Mouse (Mus musculus) hindbrain, embryonic 13.5 days (tissue): Measurements from ENCODE around the gene Tcirg1. TPM values are rescaled to one million over a fixed set of nuclear protein-coding genes. Genes with fewer than 3 reads are reported as not detected.

Experiments used
- ATAC-seq: fragments of 200-750 bp; cut with Nextera tagmentation; 2 replicates; pipeline ENCODE4 v1.8.0; 2017; ENCODE audit warnings: moderate TSS enrichment; ENCODE audit not compliant: low FRiP score
- H3K27ac ChIP-seq: fragments of 300-500 bp; sonication (generic); 2 replicates; pipeline ENCODE4 v1.5.1; 2015; ENCODE audit warnings: inconsistent platforms, mild to moderate bottlenecking, moderate library complexity
- H3K27me3 ChIP-seq: fragments of 300-500 bp; sonication (generic); 2 replicates; pipeline ENCODE4 v1.6.1; 2015; ENCODE audit warnings: mild to moderate bottlenecking, inconsistent platforms
- H3K36me3 ChIP-seq: fragments of 300-500 bp; sonication (generic); 2 replicates; pipeline ENCODE4 v1.6.1; 2015; ENCODE audit warnings: mild to moderate bottlenecking, inconsistent platforms
- H3K4me1 ChIP-seq: fragments of 300-500 bp; sonication (generic); replicated peaks from 2 replicates; pipeline ENCODE4 v1.6.1; 2015; ENCODE audit warnings: inconsistent platforms
- H3K4me2 ChIP-seq: fragments of 300-500 bp; sonication (generic); 2 replicates; pipeline ENCODE4 v1.6.1; 2015; ENCODE audit warnings: inconsistent platforms, mild to moderate bottlenecking, moderate library complexity
- H3K4me3 ChIP-seq: fragments of 300-500 bp; sonication (generic); 2 replicates; pipeline ENCODE4 v1.5.1; 2015; ENCODE audit warnings: mild to moderate bottlenecking, inconsistent platforms
- H3K9ac ChIP-seq: fragments of 300-500 bp; sonication (generic); 2 replicates; pipeline ENCODE4 v1.6.1; 2015; ENCODE audit warnings: mild to moderate bottlenecking, inconsistent platforms
- H3K9me3 ChIP-seq: fragments of 300-500 bp; sonication (generic); 2 replicates; pipeline ENCODE4 v1.6.1; 2016; ENCODE audit warnings: inconsistent platforms
- WGBS: fragments of 180-500 bp; shearing (Covaris S2); methylation state at CpG from one replicate; pipeline ENCODE4 v1.1.7; 2015; 5-methylcytosine and 5-hydroxymethylcytosine counted together
- polyA plus RNA-seq: library from polyadenylated mRNA; unstranded; fragments of >200 nt; fragmentation: Nextera tagmentation; extraction: Ambion mirVana; gene quantifications from 2 replicates; pipeline ENCODE4 v1.2.1, GENCODE M21; 2015

The Tcirg1 gene
- polyA plus RNA-seq: 15.0 and 15.8 TPM in 2 replicates

DNA sequence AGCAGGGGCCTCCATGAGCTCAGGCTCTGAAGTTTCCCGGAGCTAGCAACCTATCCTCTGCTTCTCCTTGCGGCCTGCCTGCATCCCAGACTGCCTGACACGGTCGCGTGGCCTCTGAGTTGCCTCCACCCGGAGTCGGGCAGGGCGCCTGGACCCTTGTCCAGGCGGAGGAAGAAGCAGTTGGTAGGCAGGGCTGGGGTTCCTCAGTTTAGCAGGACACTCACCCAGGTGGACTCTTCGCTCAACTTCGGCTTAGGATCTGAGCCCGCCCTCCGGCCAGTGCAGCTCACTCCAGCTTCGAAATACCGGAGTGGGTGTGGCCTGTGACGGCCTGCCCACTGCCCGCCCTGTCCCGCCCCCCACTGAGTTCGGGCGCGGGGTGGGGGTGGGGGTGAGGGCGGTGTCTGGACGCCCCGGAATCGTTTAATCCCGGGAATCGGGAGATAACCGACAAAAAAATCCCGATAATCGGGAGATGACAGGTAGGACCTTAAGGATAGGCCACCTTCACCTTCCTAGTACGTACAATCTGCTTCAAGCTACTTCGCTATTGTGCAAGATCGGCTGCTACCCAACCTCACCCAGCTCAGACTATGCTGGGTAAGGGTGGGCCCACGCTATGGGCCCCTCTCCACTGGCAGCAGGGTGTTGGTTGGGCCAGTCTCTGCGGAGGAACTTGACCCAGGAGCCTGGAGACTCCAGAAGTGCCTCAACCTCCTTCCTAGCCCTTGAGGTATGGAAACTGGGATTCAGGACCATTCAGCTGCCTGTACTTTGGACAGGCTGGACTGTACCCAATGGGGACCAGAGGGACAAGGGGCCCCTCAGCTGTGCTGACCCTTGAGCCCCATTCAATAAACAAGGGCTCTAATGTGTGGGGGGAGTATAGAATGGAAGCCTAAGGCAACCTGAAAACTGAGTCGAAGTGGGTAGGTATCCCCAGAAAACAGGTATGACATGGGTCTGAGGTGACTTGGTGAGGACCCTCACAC is at the start of gene Tcirg1:
TSS of gene Tcirg1 (minus strand) at position 339 of the 992 bp plus-strand sequence.
- Histone ChIP-seq H3K9ac (peak within 1 kb of the TSS; percentile 70), H3K4me2 (peak within 1 kb of the TSS; percentile 63), H3K36me3 (peaks cover 39% of the 10 kb centered on the region), H3K4me3 (peak within 1 kb of the TSS; percentile 42), H3K27me3 (peaks cover 21% of the 10 kb centered on the region; the same call in 1 of the 2 replicates), H3K4me1 (peaks cover 44% of the 10 kb centered on the region), H3K27ac (no peak within 1 kb of the TSS), H3K9me3 (no peaks in the 10 kb centered on the region)
- 8% methylated on average over 36 of the region's 36 CpGs for WGBS
- peak; percentile 50 for ATAC-seq

DNA sequence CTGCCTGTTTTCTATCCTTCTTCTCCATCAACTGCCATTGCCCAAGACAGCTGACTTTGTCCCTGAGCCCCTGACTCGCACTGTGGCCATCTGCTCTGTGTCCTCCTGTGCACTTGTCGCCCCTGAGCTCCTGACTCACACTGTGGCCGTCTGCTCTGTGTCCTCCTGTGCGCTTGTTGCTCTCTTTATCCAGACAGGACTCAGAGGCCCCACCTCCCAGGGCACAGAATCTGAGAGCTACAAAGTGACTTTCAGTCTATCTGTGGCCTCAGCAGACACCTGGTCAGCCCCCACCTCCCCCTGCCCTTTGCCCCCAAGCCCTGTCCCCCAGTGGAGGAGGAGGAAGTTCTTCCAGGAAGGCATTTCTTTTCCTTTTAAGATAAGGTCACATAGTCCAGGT is 48.9 kb upstream of the Tcirg1 start:
- Histone ChIP-seq H3K4me1 (no peaks in the 10 kb centered on the region), H3K4me3 (no peak overlapping the region), H3K9me3 (no peaks in the 10 kb centered on the region), H3K27ac (no peak overlapping the region), H3K9ac (no peak overlapping the region), H3K36me3 (no peaks in the 10 kb centered on the region), H3K4me2 (no peak overlapping the region), H3K27me3 (peaks cover 3% of the 10 kb centered on the region; the same call in 1 of the 2 replicates)
- 64% methylated on average over 4 of the region's 4 CpGs for WGBS
- ATAC-seq: no peak

DNA sequence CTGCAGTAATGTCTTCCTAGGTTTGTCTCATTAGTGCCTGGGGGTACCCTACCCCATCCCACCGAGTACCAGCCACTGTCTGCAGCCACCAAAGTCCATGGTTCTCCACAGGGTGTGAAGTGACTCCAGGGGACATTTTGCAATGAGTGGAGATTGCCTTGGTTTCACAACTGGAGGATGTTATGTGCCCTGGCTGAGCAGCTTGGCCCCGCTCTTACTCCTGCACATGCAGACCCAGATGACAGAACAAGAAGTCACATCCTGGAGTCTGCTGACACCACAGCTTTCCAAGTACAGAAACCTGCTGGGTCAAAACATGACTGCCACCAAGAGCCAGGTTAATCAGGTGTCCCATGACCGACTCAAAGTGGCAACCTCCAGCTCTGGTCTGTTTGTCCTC is 48.1 kb upstream of the Tcirg1 start:
- Histone ChIP-seq H3K4me2 (no peak overlapping the region), H3K36me3 (no peaks in the 10 kb centered on the region), H3K4me3 (no peak overlapping the region), H3K9me3 (no peaks in the 10 kb centered on the region), H3K9ac (no peak overlapping the region), H3K27ac (no peak overlapping the region), H3K4me1 (no peaks in the 10 kb centered on the region), H3K27me3 (peaks cover 3% of the 10 kb centered on the region; the same call in 1 of the 2 replicates)
- ATAC-seq: no peak
- 87% methylated on average over 3 of the region's 3 CpGs for WGBS

DNA sequence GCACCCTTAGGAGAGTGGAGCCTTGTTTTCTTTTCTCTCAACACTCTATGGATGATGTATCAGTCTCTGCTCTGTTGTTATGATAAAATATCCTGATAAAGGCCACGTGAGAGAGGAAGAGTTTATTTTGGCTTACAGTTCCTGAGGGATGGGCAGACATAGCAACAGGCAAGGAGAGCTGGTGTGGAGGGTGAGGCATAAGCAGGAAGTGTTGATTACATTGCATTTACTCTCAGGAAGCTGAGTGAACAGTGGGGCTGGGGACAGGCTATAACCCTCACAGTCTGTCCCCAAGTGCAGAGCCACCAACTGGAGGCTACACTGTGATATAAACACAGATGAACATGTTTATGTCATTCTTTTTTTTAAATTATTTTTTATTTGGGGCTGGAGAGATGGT is 45.2 kb upstream of the Tcirg1 start:
- Histone ChIP-seq H3K36me3 (no peaks in the 10 kb centered on the region), H3K4me2 (no peak overlapping the region), H3K9ac (no peak overlapping the region), H3K9me3 (no peaks in the 10 kb centered on the region), H3K27me3 (peaks cover 3% of the 10 kb centered on the region; the same call in 1 of the 2 replicates), H3K4me3 (no peak overlapping the region), H3K27ac (no peak overlapping the region), H3K4me1 (no peaks in the 10 kb centered on the region)
- no peak for ATAC-seq
- 46% methylated on average over 1 of the region's 1 CpGs for WGBS

DNA sequence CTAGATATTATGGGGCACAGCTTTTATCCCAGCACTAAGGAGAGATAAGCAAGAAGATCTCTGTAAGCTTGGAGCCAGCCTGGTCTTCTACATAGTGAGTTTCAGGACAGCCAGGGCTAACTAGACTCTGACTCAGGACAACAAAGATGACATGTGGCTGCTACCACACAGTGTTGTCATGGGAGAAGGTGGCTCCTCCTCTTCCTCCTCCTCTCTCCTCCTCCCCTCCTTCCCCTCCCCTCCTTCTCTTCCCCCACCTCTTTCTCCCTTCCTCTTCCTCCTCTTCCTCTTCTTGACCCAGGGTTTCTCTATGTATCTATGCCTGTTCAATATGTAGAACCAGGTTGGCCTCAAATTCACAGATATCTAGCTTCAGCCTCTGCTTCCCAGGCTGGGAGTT is 44.5 kb upstream of the Tcirg1 start:
- no peak overlapping the region for H3K9ac ChIP-seq
- peaks cover 3% of the 10 kb centered on the region; the same call in 1 of the 2 replicates for H3K27me3 ChIP-seq
- no peaks in the 10 kb centered on the region for H3K36me3 ChIP-seq
- ATAC-seq: no peak
- H3K4me3 ChIP-seq: no peak overlapping the region
- no peak overlapping the region for H3K27ac ChIP-seq
- no peaks in the 10 kb centered on the region for H3K9me3 ChIP-seq
- H3K4me2 ChIP-seq: no peak overlapping the region
- no peaks in the 10 kb centered on the region for H3K4me1 ChIP-seq

DNA sequence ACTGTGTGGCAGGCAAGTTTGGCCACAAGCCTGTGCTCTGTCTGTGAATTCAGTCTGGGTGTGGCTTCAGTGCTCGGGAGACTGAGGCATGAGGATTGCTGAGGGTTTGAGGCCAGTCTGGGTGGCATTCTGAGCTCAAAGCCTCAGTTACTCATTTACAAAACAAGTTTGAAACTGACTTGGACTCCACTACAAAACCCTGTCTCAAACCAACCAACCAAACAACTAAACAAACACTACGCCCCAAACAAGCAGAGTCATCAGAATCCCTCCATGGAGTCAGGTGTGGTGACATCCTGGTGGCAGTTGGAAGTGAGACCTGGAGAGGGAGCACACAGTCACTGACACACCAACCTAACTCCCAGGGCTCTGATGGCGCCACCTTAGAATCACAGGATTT is 43.4 kb upstream of the Tcirg1 start:
- WGBS: 81% methylated on average over 3 of the region's 3 CpGs
- no peak for ATAC-seq

DNA sequence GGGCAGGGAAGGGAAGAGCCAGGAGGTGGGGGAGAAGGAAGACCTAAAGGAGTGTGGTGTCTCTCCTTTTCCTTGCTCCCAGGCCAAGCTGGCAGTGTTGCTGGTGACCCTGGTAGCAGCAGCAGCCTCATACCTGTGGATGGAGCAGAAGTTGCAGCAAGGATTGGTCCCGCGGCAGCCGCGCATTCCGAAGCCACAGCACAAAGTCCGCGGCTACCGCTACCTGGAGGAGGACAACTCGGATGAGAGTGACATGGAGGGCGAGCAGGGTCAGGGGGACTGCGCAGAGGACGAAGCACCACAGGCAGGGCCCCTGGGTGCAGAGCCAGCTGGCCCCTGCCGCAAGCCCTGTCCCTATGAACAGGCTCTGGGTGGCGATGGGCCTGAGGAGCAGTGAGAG is 41.6 kb upstream of the Tcirg1 start:
- ATAC-seq: no peak
- H3K27ac ChIP-seq: no peak overlapping the region
- H3K36me3 ChIP-seq: no peaks in the 10 kb centered on the region
- no peaks in the 10 kb centered on the region for H3K9me3 ChIP-seq
- no peaks in the 10 kb centered on the region for H3K4me1 ChIP-seq
- no peak overlapping the region for H3K4me3 ChIP-seq
- 70% methylated on average over 14 of the region's 14 CpGs for WGBS
- H3K27me3 ChIP-seq: peaks cover 6% of the 10 kb centered on the region; the same call in 1 of the 2 replicates
- no peak overlapping the region for H3K9ac ChIP-seq
- H3K4me2 ChIP-seq: no peak overlapping the region

More for the DNA sequence above, 43.4 kb upstream of the Tcirg1 start:
- no peaks in the 10 kb centered on the region for H3K36me3 ChIP-seq
- H3K27me3 ChIP-seq: no peaks in the 10 kb centered on the region
- no peak overlapping the region for H3K27ac ChIP-seq
- no peaks in the 10 kb centered on the region for H3K4me1 ChIP-seq
- no peak overlapping the region for H3K9ac ChIP-seq
- H3K4me3 ChIP-seq: no peak overlapping the region
- no peak overlapping the region for H3K4me2 ChIP-seq
- H3K9me3 ChIP-seq: no peaks in the 10 kb centered on the region

DNA sequence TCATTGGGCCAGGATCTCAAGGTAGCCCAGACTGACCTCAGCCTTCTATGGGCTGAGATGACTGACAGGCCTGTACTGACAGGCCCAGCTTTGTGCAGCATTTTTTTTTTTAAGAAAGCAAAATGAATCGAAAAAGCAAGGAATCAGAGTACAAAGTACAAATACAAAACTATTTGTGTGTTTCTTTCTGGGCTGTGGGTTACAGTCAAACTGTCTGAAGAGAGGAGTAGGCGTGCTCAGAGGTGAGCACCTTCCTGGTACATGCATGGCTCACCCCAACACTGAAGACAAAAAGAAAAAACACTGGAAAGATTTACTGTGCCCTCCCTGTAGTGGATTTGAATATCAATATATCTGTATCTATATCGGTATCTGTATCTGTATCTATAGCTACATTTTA is 40.9 kb upstream of the Tcirg1 start:
- no peak for ATAC-seq
- 85% methylated on average over 3 of the region's 3 CpGs for WGBS
- H3K9me3 ChIP-seq: no peaks in the 10 kb centered on the region

DNA sequence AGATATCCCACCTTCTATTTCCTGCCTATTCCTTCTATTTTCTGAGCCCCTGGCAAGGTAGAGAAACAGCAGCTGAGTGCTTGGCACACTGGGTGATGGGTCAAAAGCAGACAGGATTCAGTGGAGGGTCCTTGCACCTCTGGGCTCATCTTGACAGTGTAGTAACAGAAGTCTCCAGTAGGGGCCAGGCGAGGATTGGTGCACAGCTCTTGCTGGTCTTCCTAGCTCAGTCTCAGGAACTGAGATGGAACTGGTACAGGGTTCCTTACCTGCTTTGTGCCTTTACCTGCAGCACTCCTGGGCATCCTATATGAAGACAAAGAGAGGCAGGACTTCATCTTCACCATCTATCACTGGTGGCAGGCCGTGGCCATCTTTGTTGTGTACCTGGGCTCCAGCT is 39.8 kb upstream of the Tcirg1 start:
- Histone ChIP-seq H3K27me3 (peaks cover 19% of the 10 kb centered on the region), H3K27ac (no peak overlapping the region), H3K4me1 (no peaks in the 10 kb centered on the region), H3K36me3 (no peaks in the 10 kb centered on the region), H3K9me3 (no peaks in the 10 kb centered on the region), H3K9ac (no peak overlapping the region), H3K4me2 (no peak overlapping the region), H3K4me3 (no peak overlapping the region)
- WGBS: 8% methylated on average over 2 of the region's 2 CpGs
- ATAC-seq: no peak

More for the DNA sequence above, 40.9 kb upstream of the Tcirg1 start:
- no peak overlapping the region for H3K4me3 ChIP-seq
- no peaks in the 10 kb centered on the region for H3K4me1 ChIP-seq
- no peak overlapping the region for H3K27ac ChIP-seq
- H3K9ac ChIP-seq: no peak overlapping the region
- peaks cover 13% of the 10 kb centered on the region for H3K27me3 ChIP-seq
- H3K4me2 ChIP-seq: no peak overlapping the region
- H3K36me3 ChIP-seq: no peaks in the 10 kb centered on the region

DNA sequence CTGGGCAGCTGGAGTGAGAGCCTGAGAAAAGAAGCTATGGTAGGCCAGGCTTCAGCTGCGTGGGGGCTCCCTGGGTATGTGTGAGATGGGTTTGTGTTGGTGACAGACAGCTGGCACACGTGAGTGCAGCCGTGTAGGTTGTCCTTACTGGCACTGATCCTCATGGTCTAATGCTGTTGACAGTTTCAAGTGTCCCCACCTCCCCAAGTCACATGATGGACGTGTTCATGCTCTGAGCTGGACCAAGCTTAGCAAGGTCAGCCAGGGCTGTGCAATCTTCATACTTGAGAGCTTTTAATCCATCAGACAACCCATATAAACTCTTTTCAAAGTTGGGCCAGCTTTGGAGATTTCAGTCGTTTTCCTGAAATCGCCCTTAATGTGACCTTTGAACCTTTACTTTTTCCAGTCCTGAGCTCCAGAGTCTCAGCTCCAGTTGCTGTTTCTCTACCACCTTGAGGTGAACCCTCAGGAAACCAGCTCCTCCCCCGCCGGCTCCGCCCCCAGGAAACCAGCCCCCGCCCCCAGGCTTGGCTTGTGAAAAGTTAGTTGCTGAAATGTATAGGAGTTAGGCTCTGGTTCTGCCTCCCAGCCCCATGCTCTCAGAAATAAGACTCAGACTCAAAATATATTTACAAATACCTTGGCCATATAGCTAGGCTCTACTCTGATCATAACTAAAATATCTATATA is 39.1 kb upstream of the Tcirg1 start:
- Histone ChIP-seq H3K4me1 (no peaks in the 10 kb centered on the region), H3K4me2 (no peak overlapping the region), H3K27me3 (peaks cover 19% of the 10 kb centered on the region), H3K9ac (no peak overlapping the region), H3K9me3 (no peaks in the 10 kb centered on the region), H3K4me3 (no peak overlapping the region), H3K36me3 (no peaks in the 10 kb centered on the region), H3K27ac (no peak overlapping the region)
- WGBS: 39% methylated on average over 10 of the region's 10 CpGs
- no peak for ATAC-seq

DNA sequence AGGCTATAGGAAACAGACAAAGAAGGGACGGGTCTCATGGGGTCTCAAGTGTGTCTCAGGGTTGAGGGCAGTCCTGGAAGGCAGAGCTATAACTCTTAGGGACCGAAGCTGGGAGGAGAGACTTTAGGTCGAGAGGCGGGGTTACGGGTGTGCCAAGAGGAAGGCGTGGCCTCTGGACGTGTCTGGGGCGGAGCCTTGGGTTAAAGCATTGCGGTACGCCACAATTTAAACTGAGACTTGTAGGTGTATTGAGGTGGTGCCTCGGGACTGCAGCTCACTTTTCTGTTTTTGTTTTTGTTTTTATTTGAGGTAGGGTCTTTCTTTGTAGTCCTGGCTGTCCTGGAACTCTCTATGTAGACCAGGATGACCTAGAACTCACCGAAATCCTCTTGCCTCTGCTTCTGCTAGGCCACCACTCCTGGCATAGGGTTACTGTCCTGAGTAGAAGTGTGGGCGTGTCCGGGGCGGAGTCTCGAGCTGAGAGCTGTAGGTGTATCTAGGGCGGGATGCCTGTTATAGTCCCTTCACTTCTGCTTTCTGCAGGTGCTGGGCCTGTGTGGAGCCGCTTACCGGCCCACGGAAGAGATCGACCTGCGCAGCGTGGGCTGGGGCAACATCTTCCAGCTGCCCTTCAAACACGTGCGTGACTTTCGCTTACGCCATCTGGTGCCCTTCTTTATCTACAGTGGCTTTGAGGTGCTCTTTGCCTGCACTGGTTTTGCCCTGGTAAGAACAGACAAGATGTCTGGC is 36.2 kb upstream of the Tcirg1 start:
- Histone ChIP-seq H3K36me3 (no peaks in the 10 kb centered on the region), H3K4me3 (no peak overlapping the region), H3K9ac (no peak overlapping the region), H3K4me2 (no peak overlapping the region), H3K27me3 (peaks cover 19% of the 10 kb centered on the region), H3K9me3 (no peaks in the 10 kb centered on the region), H3K27ac (no peak overlapping the region), H3K4me1 (no peaks in the 10 kb centered on the region)
- ATAC-seq: no peak
- WGBS: 22% methylated on average over 27 of the region's 27 CpGs

DNA sequence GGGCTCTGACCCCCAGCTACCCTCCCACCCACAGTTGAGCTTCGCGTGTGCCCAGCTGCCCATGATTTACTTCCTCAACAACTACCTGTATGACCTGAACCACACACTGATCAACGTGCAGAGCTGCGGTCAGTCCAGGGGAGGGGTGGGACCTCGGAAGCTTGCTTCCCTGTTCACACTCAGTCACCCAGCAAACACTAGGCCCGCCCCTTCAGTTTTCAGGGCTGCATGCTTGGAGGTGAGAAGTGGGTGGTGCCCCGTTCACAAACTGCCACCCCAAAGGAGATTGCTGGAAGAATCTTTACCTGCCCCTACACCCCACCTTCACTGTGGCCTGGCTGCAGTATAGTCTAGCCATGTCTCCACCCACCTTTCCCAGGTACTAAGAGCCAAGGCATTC is 35.4 kb upstream of the Tcirg1 start:
- Histone ChIP-seq H3K9me3 (no peaks in the 10 kb centered on the region), H3K4me1 (no peaks in the 10 kb centered on the region), H3K4me3 (no peak overlapping the region), H3K36me3 (no peaks in the 10 kb centered on the region), H3K27me3 (peaks cover 19% of the 10 kb centered on the region), H3K4me2 (no peak overlapping the region), H3K9ac (no peak overlapping the region), H3K27ac (no peak overlapping the region)
- ATAC-seq: no peak
- 79% methylated on average over 7 of the region's 7 CpGs for WGBS
